Mouse (Mus musculus) embryonic fibroblast, embryonic 13.5 days (primary cell): ENCODE data around the gene She. TPM values are rescaled to one million over a fixed set of nuclear protein-coding genes. Genes with fewer than 3 reads are reported as not detected.

ENCODE experiments used
- H3K27ac ChIP-seq: 2 replicates; pipeline ENCODE4 v1.5.1; 2012; ENCODE audit warnings: low read length, control low read depth, inconsistent platforms; ENCODE audit not compliant: insufficient read depth
- H3K4me1 ChIP-seq: 2 replicates; pipeline ENCODE4 v1.6.1; 2011; ENCODE audit warnings: low read length; ENCODE audit not compliant: control insufficient read depth, insufficient read depth
- H3K4me3 ChIP-seq: 2 replicates; pipeline ENCODE4 v1.5.1; 2011; ENCODE audit warnings: mild to moderate bottlenecking, control low read depth, low read length; ENCODE audit not compliant: insufficient read depth
- CTCF ChIP-seq: IDR thresholded peaks from 2 replicates; pipeline ENCODE4 v1.5.1; 2011; ENCODE audit warnings: mild to moderate bottlenecking, control low read depth, low read length, moderate library complexity, borderline replicate concordance; ENCODE audit not compliant: insufficient read depth
- POLR2A ChIP-seq: IDR thresholded peaks from 2 replicates; pipeline ENCODE4 v1.6.1; 2011; ENCODE audit warnings: low read depth, mild to moderate bottlenecking, control low read depth, low read length, moderate library complexity
- polyA plus RNA-seq: library from polyadenylated mRNA; stranded (reverse); fragments of >200 nt; gene quantifications from 2 replicates; pipeline ENCODE4 v1.2.4, GENCODE M21; 2011; ENCODE audit warnings: low read depth; ENCODE audit not compliant: missing spikeins, insufficient read length

Gene She
- polyA plus RNA-seq, 1 experiment, result not detected

GRCm38 (mm10) chr3:89879326-89879725 lies 48.2 kb downstream of the She start:
- Histone ChIP-seq H3K27ac (no peak overlapping the region), H3K4me3 (no peak overlapping the region), H3K4me1 (0 out of 2 replicates have a peak, but pooled peaks cover 4% of the 10 kb centered on the region)
- no peak for TF ChIP-seq POLR2A
- no peak for TF ChIP-seq CTCF

- TF ChIP-seq CTCF (no peak), POLR2A (no peak)
- Histone ChIP-seq H3K27ac (peak overlapping the region; percentile 66), H3K4me3 (no peak overlapping the region), H3K4me1 (0 out of 2 replicates have a peak, but pooled peaks cover 4% of the 10 kb centered on the region)
Observed at GRCm38 (mm10) chr3:89880036-89880851, 49.1 kb downstream of the She start.

GRCm38 (mm10) chr3:89882556-89883181 lies 51.5 kb downstream of the She start:
- no peak overlapping the region for H3K4me3 ChIP-seq
- H3K27ac ChIP-seq, result no peak overlapping the region
- TF ChIP-seq CTCF, result no peak
- TF ChIP-seq POLR2A, result no peak
- H3K4me1 ChIP-seq, result 0 out of 2 replicates have a peak, but pooled peaks cover 4% of the 10 kb centered on the region

- Histone ChIP-seq H3K27ac (no peak overlapping the region), H3K4me3 (no peak overlapping the region), H3K4me1 (0 out of 2 replicates have a peak, but pooled peaks cover 4% of the 10 kb centered on the region)
- TF ChIP-seq POLR2A (no peak), CTCF (no peak)
Observed at GRCm38 (mm10) chr3:89883582-89884041, 52.4 kb downstream of the She start.

DNA sequence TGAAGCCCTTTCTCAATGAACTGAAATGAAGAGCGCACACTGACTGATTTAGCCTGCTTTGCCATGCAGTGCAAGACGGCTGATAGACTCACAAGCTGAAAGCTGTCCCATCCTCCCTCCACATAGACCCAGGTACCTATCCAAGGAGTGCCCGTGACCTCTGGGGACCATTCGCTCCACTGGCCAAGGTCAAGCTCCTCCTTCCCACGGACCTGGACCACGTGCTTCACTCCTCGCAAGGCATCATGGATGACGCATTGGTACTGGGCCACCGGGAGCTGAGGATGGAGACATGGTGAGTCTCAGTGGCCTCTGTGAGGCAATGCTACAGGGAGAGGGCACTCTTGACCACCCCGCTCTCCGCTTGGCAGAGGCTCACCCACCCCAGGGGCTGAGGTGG lies 54.6 kb downstream of the She start:
- Histone ChIP-seq H3K4me3 (no peak overlapping the region), H3K27ac (no peak overlapping the region), H3K4me1 (no peaks in the 10 kb centered on the region)
- TF ChIP-seq POLR2A (no peak), CTCF (no peak)

- no peaks in the 10 kb centered on the region for H3K4me1 ChIP-seq
- TF ChIP-seq POLR2A, result no peak
- no peak for TF ChIP-seq CTCF
- H3K4me3 ChIP-seq, result no peak overlapping the region
- no peak overlapping the region for H3K27ac ChIP-seq
Observed at GRCm38 (mm10) chr3:89887582-89888230, 56.5 kb downstream of the She start.

DNA sequence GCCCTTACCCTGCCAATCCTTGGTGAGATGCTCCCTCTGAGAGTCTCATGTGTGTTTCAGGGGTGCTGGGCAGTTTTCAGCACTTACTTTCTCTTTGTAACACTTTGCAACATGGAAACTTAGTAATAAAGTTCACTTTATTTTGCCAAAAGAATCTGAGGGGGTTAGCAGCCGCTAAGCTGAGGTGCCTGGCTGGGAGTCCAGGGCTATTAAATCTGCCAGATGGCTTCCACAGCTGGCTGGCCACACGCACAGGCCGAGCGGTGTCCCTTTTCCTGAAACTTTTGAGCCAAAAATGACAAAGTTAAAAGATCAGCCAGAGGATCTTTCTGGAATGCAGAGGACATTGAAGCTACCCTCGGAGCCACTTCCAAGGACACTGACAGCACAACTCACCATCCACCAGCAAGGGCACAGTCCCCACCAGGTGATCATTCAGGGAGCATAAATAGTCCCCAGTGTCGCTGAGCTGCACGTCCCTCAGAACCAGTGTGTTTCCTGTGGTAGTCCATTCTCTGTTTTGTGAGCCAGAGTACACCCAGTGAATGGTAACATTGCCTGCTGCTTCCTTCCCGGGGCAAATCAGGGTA lies 58.8 kb downstream of the She start:
- no peak for TF ChIP-seq CTCF
- Histone ChIP-seq H3K4me3 (no peak overlapping the region), H3K4me1 (0 out of 2 replicates have a peak, but pooled peaks cover 2% of the 10 kb centered on the region), H3K27ac (no peak overlapping the region)

- Histone ChIP-seq H3K4me3 (no peak overlapping the region), H3K27ac (no peak overlapping the region), H3K4me1 (peaks cover 11% of the 10 kb centered on the region)
- no peak for TF ChIP-seq CTCF
- no peak for TF ChIP-seq POLR2A
Observed at GRCm38 (mm10) chr3:89891696-89892095, 60.5 kb downstream of the She start.

GRCm38 (mm10) chr3:89892517-89893106 lies 61.4 kb downstream of the She start:
- no peak for TF ChIP-seq POLR2A
- no peak for TF ChIP-seq CTCF

More at GRCm38 (mm10) chr3:89892517-89893106, 61.4 kb downstream of the She start:
- peaks cover 19% of the 10 kb centered on the region for H3K4me1 ChIP-seq
- no peak overlapping the region for H3K4me3 ChIP-seq
- H3K27ac ChIP-seq, result no peak overlapping the region
